Mouse (Mus musculus) cerebellum, adult 11 months (tissue): ENCODE measurements at regions not wholly inside any gene's neighbourhood (a gene's known extent, or its start where the extent isn't known, plus 50 kb on each side); places are given as distances from the start of the nearest gene placed in this dataset.
A peak's percentile ranks its signal among the peaks of the same experiment; 100 is the strongest.

ENCODE experiments used
- DNase-seq: peaks from one replicate; pipeline ENCODE4 v3.0.0; 2022

DNA sequence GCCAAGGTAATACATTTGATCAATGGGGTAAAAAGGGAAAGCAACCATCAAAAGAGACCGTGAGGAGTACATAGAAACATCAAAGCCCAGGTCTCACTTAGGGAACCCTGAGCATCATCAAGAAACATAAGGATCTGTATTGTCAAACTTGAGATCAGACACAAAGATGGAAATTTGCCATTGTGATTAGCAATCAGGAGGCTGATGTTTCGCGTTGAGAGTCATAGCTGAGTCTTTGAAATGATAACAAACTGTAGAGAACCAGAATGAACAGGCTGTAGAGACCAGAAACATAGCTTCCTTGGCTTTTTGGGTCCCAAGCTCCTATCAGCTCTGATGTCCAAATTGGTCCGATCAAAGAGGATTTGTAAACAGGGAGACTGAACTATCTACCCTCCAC, 505.2 kb upstream of the Nox3 start:
- no peak for DNase-seq

- no peak for DNase-seq
Measured at GRCm38 (mm10) chr17:4208142-4208925, 512.3 kb upstream of the Nox3 start.

DNA sequence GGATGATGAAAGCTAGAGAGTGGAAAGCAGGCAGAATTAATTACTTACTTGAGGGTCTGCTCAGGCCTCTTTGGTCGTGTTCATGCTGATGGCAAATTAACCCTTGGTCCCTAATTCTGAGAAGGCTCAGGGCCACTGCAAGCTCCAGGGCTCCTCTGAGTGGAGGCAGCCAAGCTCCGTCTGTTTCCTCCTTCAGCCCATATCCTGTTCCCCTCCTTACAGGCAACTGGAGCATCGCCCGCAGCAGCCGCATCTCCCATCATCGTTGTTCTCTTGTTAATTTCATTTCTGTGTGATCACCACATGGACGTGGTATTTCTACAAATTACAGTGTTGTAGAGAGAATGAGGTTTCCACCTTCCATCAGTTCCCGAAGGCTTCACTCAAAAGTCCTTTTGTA, 513.6 kb upstream of the Nox3 start:
- no peak for DNase-seq

- DNase-seq, result no peak
Measured at GRCm38 (mm10) chr17:4212586-4212985, 516.5 kb upstream of the Nox3 start.

DNA sequence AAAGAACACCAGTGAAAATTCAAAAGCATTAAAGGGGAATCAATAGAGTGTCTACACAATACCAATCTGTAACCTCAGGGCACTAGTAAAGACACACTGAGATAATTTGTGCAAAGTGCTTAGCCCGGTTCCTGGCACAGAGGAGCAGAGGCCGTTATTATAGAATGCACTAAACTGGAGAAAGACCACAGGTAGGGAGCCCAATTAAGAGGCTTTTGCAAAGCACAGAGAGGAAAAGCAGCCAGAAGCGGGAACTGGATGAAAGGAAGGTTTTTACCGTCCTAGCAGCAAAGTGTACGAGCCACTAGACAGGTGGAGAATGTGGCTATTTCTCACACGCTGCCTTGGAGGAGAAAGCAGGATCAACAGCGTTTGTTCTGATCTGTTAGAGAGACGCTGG, 518.9 kb upstream of the Nox3 start:
- DNase-seq, result no peak

- no peak for DNase-seq
Measured at GRCm38 (mm10) chr17:4216203-4216602, 520.1 kb upstream of the Nox3 start.

DNA sequence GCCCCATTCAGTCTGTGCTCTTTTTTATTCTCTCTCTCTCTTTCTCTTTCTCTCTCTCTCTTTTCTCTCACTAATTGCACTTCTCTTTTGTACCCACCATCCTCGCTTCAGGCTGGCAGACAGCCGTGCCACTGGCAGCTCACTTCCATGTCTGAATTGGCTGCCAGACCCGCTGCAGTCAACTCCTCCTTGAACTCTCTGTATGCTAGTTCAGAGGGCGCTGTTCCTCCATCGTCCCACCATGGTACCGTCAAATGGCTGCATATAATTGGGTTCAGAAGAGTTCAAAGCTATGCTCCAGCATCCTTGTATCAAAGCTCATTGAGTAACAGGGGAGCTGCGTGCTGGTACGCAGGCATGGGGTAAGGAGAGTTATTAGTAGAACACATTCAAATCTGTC, 520.7 kb upstream of the Nox3 start:
- no peak for DNase-seq

DNA sequence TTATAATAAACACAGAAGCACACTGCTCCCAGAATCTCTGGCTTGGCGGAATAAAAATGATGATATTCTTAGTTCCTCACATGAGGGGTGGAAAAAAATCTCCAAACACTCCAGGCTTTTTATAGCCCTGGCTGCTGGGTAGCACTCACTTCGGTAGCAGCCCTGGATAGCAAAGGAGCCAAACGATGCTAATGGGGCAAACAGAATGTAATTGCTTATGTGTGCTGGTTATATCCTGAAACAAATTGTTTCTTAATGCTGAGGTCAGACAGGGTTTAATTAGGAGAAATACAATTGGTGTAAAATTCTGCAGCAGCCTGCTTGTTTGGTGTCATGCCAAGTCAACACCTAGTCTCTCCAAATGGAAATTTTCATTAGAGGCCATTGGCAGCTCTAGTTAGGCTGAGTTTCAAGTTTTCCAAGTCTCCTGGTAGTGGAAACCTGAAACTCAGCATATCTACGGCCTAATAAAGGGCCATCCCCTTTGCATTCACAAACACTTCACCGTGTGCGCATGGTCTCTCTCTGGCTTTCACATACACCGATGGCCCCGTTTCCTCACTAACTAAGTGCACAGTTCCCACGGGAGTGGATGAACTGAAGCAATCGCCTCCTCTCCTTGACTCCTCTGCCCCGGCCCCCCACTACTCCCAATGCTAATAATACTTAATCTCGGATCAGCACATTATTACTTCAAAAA, 524.8 kb upstream of the Nox3 start:
- no peak for DNase-seq

- no peak for DNase-seq
Measured at GRCm38 (mm10) chr17:4227889-4228288, 531.8 kb upstream of the Nox3 start.

- DNase-seq, result no peak
Measured at GRCm38 (mm10) chr17:4229969-4230368, 533.9 kb upstream of the Nox3 start.

DNA sequence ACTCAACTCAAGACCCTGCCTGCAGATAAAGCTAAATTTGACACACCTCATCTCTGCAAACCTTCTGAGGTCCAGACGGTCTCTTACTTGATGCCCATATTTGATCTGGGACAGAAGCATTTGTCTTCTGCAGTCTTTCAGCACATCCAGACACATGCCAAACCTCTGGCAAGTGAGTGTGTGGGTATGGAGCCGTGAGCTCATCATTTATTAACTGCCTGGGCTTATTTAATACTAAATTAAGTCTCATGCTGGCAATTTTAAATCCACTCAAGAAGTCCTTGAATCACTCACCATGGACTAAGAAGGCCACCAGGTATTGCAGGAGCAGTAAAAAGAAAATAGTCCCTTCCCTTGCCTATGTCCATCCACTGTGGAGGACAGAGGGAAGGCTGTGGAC, 554.4 kb upstream of the Nox3 start:
- no peak for DNase-seq

DNA sequence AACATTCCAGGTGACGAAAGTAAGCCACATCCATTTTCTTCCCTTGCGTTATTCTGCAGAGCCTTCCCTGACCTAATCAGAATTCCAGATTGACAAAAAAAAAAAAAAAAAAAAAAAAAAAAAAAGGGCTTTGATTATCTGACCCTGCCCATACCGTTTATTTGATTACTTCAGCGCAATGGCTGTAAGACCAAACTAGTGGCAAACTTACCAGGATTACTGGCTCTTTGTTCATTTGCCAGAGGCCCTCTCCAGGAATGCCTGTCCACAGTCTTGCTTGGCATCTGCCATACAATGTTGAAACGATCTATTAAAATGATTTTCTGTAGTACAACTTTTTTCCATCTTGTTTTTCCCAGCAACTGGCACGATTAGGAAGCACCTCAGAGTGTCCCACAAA, 569.4 kb upstream of the Nox3 start:
- DNase-seq, result no peak

- DNase-seq, result no peak
Measured at GRCm38 (mm10) chr17:4265946-4266345, 569.9 kb upstream of the Nox3 start.

GRCm38 (mm10) chr17:4266487-4266886, 570.4 kb upstream of the Nox3 start:
- no peak for DNase-seq

DNA sequence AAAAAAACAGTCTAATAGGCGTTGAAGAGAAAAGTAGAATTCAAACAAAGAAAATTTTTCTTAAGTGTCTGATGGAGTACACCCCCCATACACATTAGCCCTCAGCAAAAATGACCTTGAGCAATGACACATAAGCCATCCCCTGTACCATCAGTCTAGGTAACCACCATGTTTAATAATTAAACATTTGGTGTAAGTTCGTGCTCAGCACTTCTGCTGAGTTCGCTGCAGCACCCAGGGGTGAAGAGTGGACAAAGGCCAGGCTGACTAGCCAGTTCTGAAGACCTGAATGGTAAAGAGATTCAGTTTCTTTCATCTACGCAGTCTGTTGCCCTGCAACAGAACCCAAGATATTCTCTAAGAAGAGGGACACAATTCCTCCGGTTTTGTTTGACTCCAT, 572.3 kb upstream of the Nox3 start:
- no peak for DNase-seq

GRCm38 (mm10) chr17:4272456-4272855, 576.4 kb upstream of the Nox3 start:
- DNase-seq, result no peak

DNA sequence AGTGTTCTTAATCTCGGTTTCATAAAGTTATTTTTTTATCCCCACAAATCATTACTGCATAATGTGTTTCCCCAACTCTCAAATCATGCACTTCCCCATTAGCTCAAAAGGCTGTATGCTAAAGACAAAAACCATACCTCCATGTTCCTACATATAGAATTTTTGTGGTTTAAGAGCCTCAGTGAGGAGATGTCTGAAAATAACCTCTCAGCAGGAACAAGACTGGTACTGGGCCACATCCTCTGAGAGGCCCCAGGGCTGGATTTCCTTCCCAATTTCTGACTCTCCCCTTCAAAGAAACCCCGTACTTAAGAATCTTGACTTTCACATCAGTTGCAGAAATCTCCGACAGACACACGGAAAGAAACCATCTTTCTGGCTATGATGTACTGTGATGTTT, 580.7 kb upstream of the Nox3 start:
- no peak for DNase-seq

- no peak for DNase-seq
Measured at GRCm38 (mm10) chr17:4278239-4278827, 582.3 kb upstream of the Nox3 start.

- no peak for DNase-seq
Measured at GRCm38 (mm10) chr17:4281451-4281850, 585.4 kb upstream of the Nox3 start.

DNA sequence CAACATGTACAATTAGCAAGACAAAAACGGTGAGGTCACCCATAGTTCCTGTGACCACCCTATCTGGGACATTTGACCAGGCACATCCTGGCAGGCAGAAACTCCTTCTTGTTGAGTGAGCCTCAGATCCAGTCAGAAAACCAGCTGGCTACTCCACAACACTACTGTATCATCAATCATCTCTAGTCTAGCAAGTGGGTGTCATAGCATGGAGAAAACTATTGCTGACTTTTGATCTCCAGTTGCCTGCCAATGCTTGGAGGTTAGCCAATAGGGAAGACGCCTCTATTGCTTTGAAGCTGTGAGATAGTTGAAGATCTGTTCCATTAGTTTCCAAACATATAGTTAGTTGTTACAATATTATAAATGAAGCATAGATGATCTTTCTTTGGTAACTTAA, 595.4 kb upstream of the Nox3 start:
- no peak for DNase-seq

GRCm38 (mm10) chr17:4296521-4297155, 600.6 kb upstream of the Nox3 start:
- DNase-seq, result peak; percentile 2

GRCm38 (mm10) chr17:4297156-4297535, 601.1 kb upstream of the Nox3 start:
- no peak for DNase-seq

DNA sequence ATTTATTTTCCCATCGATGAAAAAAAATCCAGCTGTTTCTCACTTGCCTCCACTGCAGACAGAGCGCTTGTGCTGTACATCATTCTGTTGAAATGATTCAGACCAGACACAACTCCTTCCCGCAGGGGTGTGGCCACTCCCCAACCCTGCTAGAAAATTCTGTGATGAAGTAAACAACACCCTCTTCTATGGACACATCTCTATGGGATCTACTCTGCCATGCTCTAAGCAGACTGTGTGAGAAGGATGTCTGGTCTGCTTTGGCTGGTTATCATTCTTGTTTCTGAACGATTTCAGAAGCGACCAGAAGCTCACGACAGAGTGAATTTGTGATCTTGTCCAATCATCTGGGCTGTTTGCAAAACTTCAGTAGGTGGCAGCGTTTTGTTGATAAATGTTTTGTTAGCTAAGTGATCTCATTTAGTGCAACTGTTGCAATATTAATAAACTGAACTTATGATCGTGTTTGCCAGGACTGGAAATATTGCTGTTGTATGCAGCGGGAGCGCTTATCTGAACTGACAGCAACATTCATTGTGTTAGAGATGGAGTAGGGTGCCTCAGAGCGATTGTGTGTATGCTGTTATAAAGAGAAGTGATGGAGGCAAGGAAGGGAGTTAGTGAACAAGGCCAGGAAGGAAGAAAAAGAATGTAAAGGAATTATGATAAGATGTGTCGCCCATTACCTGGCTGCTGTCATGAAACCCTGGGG, 605.2 kb upstream of the Nox3 start:
- no peak for DNase-seq
